Mouse (Mus musculus): ENCODE data around the gene Nrxn3. TPM values are rescaled to one million over a fixed set of nuclear protein-coding genes. Genes with fewer than 3 reads are reported as not detected.

Gene Nrxn3
- polyA plus RNA-seq, 1 experiment, result 3.0 TPM

- H3K79me2 ChIP-seq (ENCODE audit: control insufficient read depth, insufficient read depth), result no peaks in the 10 kb centered on the region
- H3K36me3 ChIP-seq (ENCODE audit: control insufficient read depth, insufficient read depth), result no peaks in the 10 kb centered on the region
- TF ChIP-seq POLR2AphosphoS2 (IDR thresholded peaks at IDR 0.05; ENCODE audit: insufficient read length, low read depth) (no peak), POLR2A (IDR thresholded peaks at IDR 0.05; ENCODE audit: insufficient read length, low read depth) (no peak), MAX (IDR thresholded peaks at IDR 0.05; ENCODE audit: low read depth) (no peak), TCF12 (IDR thresholded peaks at IDR 0.05; ENCODE audit: insufficient read depth, poor library complexity, severe bottlenecking) (no peak), MYOG (IDR thresholded peaks at IDR 0.05; ENCODE audit: control insufficient read depth in 1 of 3, insufficient read depth in 1 of 3, insufficient read length in 2 of 3, low read depth in 2 of 3) (no peak)
- H3K4me2 ChIP-seq (ENCODE audit: low read depth), result no peak overlapping the region
- no peak overlapping the region for H3ac ChIP-seq (ENCODE audit: control insufficient read depth, insufficient read length)
- no peaks in the 10 kb centered on the region for H3K27me3 ChIP-seq (ENCODE audit: control insufficient read depth, insufficient read depth, insufficient read length)
- no peak overlapping the region for H3K4me3 ChIP-seq
These were observed 1131.7 kb downstream of the Nrxn3 start for GRCm38 (mm10) chr12:89854355-89854754.

GRCm38 (mm10) chr12:89867124-89867523 lies 1144.4 kb downstream of the Nrxn3 start:
- H3K4me3 ChIP-seq, result no peak overlapping the region
- TF ChIP-seq TCF3 (IDR thresholded peaks at IDR 0.05; ENCODE audit: insufficient read length, low read depth) (no peak), USF1 (IDR thresholded peaks at IDR 0.05; ENCODE audit: low read depth) (no peak), REST (IDR thresholded peaks at IDR 0.05; ENCODE audit: insufficient read depth, insufficient read length) (no peak), CEBPB (IDR thresholded peaks at IDR 0.05; ENCODE audit: insufficient read depth, poor library complexity, severe bottlenecking) (no peak), SRF (IDR thresholded peaks at IDR 0.05; ENCODE audit: control insufficient read depth, insufficient read length, low read depth) (no peak), MYOD1 (IDR thresholded peaks at IDR 0.05; ENCODE audit: control insufficient read depth in 1 of 3, insufficient read length in 2 of 3, low read depth in 2 of 3) (no peak), POLR2AphosphoS2 (IDR thresholded peaks at IDR 0.05; ENCODE audit: insufficient read length, low read depth) (no peak), MYOG (IDR thresholded peaks at IDR 0.05; ENCODE audit: control insufficient read depth in 1 of 3, insufficient read depth in 1 of 3, insufficient read length in 2 of 3, low read depth in 2 of 3) (no peak)
- H3K27me3 ChIP-seq (ENCODE audit: control insufficient read depth, insufficient read depth, insufficient read length), result no peaks in the 10 kb centered on the region
- H3K79me2 ChIP-seq (ENCODE audit: control insufficient read depth, insufficient read depth), result no peaks in the 10 kb centered on the region
- no peak overlapping the region for H3ac ChIP-seq (ENCODE audit: control insufficient read depth, insufficient read length)
- no peaks in the 10 kb centered on the region for H3K36me3 ChIP-seq (ENCODE audit: control insufficient read depth, insufficient read depth)
- H3K4me2 ChIP-seq (ENCODE audit: low read depth), result no peak overlapping the region

- TF ChIP-seq E2F4 (IDR thresholded peaks at IDR 0.05; ENCODE audit: insufficient read depth) (no peak), TCF3 (IDR thresholded peaks at IDR 0.05; ENCODE audit: insufficient read length, low read depth) (no peak), TCF12 (IDR thresholded peaks at IDR 0.05; ENCODE audit: insufficient read depth, poor library complexity, severe bottlenecking) (no peak), SRF (IDR thresholded peaks at IDR 0.05; ENCODE audit: control insufficient read depth, insufficient read length, low read depth) (no peak), USF1 (IDR thresholded peaks at IDR 0.05; ENCODE audit: low read depth) (no peak), POLR2AphosphoS2 (IDR thresholded peaks at IDR 0.05; ENCODE audit: insufficient read length, low read depth) (no peak), MAX (IDR thresholded peaks at IDR 0.05; ENCODE audit: low read depth) (no peak), MYOG (IDR thresholded peaks at IDR 0.05; ENCODE audit: control insufficient read depth in 1 of 3, insufficient read depth in 1 of 3, insufficient read length in 2 of 3, low read depth in 2 of 3) (no peak), REST (IDR thresholded peaks at IDR 0.05; ENCODE audit: insufficient read depth, insufficient read length) (no peak), POLR2A (IDR thresholded peaks at IDR 0.05; ENCODE audit: insufficient read length, low read depth) (no peak)
- no peaks in the 10 kb centered on the region for H3K27me3 ChIP-seq (ENCODE audit: control insufficient read depth, insufficient read depth, insufficient read length)
- H3K4me3 ChIP-seq, result no peak overlapping the region
- no peaks in the 10 kb centered on the region for H3K36me3 ChIP-seq (ENCODE audit: control insufficient read depth, insufficient read depth)
- no peaks in the 10 kb centered on the region for H3K79me2 ChIP-seq (ENCODE audit: control insufficient read depth, insufficient read depth)
- H3K4me2 ChIP-seq (ENCODE audit: low read depth), result no peak overlapping the region
- H3ac ChIP-seq (ENCODE audit: control insufficient read depth, insufficient read length), result no peak overlapping the region
These were observed 1160.1 kb downstream of the Nrxn3 start for GRCm38 (mm10) chr12:89882617-89883370.

- TF ChIP-seq TCF3 (IDR thresholded peaks at IDR 0.05; ENCODE audit: insufficient read length, low read depth), result no peak
- no peak for TF ChIP-seq CEBPB (IDR thresholded peaks at IDR 0.05; ENCODE audit: insufficient read depth, poor library complexity, severe bottlenecking)
- no peak for TF ChIP-seq REST (IDR thresholded peaks at IDR 0.05; ENCODE audit: insufficient read depth, insufficient read length)
These were observed 1161.9 kb downstream of the Nrxn3 start for GRCm38 (mm10) chr12:89884576-89884975.

GRCm38 (mm10) chr12:89888647-89889046 lies 1166.0 kb downstream of the Nrxn3 start:
- no peak overlapping the region for H3K4me3 ChIP-seq
- H3K4me2 ChIP-seq (ENCODE audit: low read depth), result peak overlapping the region; percentile 48
- H3ac ChIP-seq (ENCODE audit: control insufficient read depth, insufficient read length), result no peak overlapping the region
- H3K27me3 ChIP-seq (ENCODE audit: control insufficient read depth, insufficient read depth, insufficient read length), result no peaks in the 10 kb centered on the region
- peak in 1 of 3 experiments; percentile 29 for TF ChIP-seq MYOD1 (IDR thresholded peaks at IDR 0.05; ENCODE audit: control insufficient read depth in 1 of 3, insufficient read length in 2 of 3, low read depth in 2 of 3)
- TF ChIP-seq MAX (IDR thresholded peaks at IDR 0.05; ENCODE audit: low read depth), result no peak
- no peak for TF ChIP-seq TCF12 (IDR thresholded peaks at IDR 0.05; ENCODE audit: insufficient read depth, poor library complexity, severe bottlenecking)
- no peak for TF ChIP-seq USF1 (IDR thresholded peaks at IDR 0.05; ENCODE audit: low read depth)
- no peaks in the 10 kb centered on the region for H3K79me2 ChIP-seq (ENCODE audit: control insufficient read depth, insufficient read depth)
- no peaks in the 10 kb centered on the region for H3K36me3 ChIP-seq (ENCODE audit: control insufficient read depth, insufficient read depth)

More at GRCm38 (mm10) chr12:89884576-89884975, 1161.9 kb downstream of the Nrxn3 start:
- H3ac ChIP-seq (ENCODE audit: control insufficient read depth, insufficient read length), result no peak overlapping the region
- H3K4me2 ChIP-seq (ENCODE audit: low read depth), result no peak overlapping the region
- no peaks in the 10 kb centered on the region for H3K27me3 ChIP-seq (ENCODE audit: control insufficient read depth, insufficient read depth, insufficient read length)
- no peak overlapping the region for H3K4me3 ChIP-seq
- H3K36me3 ChIP-seq (ENCODE audit: control insufficient read depth, insufficient read depth), result no peaks in the 10 kb centered on the region
- H3K79me2 ChIP-seq (ENCODE audit: control insufficient read depth, insufficient read depth), result no peaks in the 10 kb centered on the region
